Mouse (Mus musculus): ENCODE data around the gene Sertad3.

GRCm38 (mm10) chr7:27467648-27468047, 5.9 kb upstream of the Sertad3 start:
- no peak for TF ChIP-seq CTCF (IDR thresholded peaks at IDR 0.05; ENCODE audit: low read depth, low read length)
- TF ChIP-seq POLR2A (IDR thresholded peaks at IDR 0.05; ENCODE audit: insufficient read depth, low read length): no peak

Data from ES-Bruce4 (cell line).